Mouse (Mus musculus) kidney, postnatal 0 days (tissue): ENCODE measurements around the gene Odf3b. TPM values are rescaled to one million over a fixed set of nuclear protein-coding genes. Genes with fewer than 3 reads are reported as not detected.

Source experiments
- ATAC-seq: fragments of 200-750 bp; cut with Nextera tagmentation; replicated peaks from 2 replicates; pipeline ENCODE4 v1.8.0; 2017; ENCODE audit warnings: low read depth, moderate number of reproducible peaks, moderate TSS enrichment, moderate library complexity; ENCODE audit not compliant: low FRiP score
- DNase-seq: peaks from one replicate; pipeline ENCODE4 v3.0.0-alpha.2; 2016; ENCODE audit warnings: low spot score
- H3K27ac ChIP-seq: fragments of 300-500 bp; sonication (generic); 2 replicates; pipeline ENCODE4 v1.5.1; 2014; ENCODE audit warnings: mild to moderate bottlenecking
- H3K27me3 ChIP-seq: fragments of 300-500 bp; sonication (generic); 2 replicates; pipeline ENCODE4 v1.6.1; 2014; ENCODE audit warnings: low read length, mixed read lengths; ENCODE audit not compliant: insufficient read depth
- H3K36me3 ChIP-seq: fragments of 300-500 bp; sonication (generic); 2 replicates; pipeline ENCODE4 v1.6.1; 2014; ENCODE audit warnings: low read length, mixed read lengths; ENCODE audit not compliant: insufficient read depth
- H3K4me1 ChIP-seq: fragments of 300-500 bp; sonication (generic); replicated peaks from 2 replicates; pipeline ENCODE4 v1.6.1; 2014; ENCODE audit warnings: antibody characterized with exemption, low read length, mixed read lengths; ENCODE audit not compliant: insufficient read depth
- H3K4me2 ChIP-seq: fragments of 300-500 bp; sonication (generic); 2 replicates; pipeline ENCODE4 v1.6.1; 2014; ENCODE audit warnings: mild to moderate bottlenecking, low read length, moderate library complexity, mixed read lengths
- H3K4me3 ChIP-seq: fragments of 300-500 bp; sonication (generic); replicated peaks from 2 replicates; pipeline ENCODE4 v1.5.1; 2014; ENCODE audit warnings: low read depth, low read length
- H3K9ac ChIP-seq: fragments of 300-500 bp; sonication (generic); 2 replicates; pipeline ENCODE4 v1.6.1; 2014; ENCODE audit warnings: low read depth, low read length
- H3K9me3 ChIP-seq: fragments of 300-500 bp; sonication (generic); replicated peaks from 2 replicates; pipeline ENCODE4 v1.6.1; 2016; ENCODE audit warnings: low read length, inconsistent platforms, mixed read lengths
- CTCF ChIP-seq: IDR thresholded peaks from 2 replicates; pipeline ENCODE4 v1.5.1; 2016; ENCODE audit warnings: antibody characterized with exemption, low read depth, mild to moderate bottlenecking, moderate library complexity
- WGBS: fragments of 180-500 bp; shearing (Covaris S2); extraction: QIAGEN DNeasy Blood & Tissue Kit; methylation state at CpG from one replicate; pipeline ENCODE4 v1.1.7; 2014; 5-methylcytosine and 5-hydroxymethylcytosine counted together
- polyA plus RNA-seq: library from polyadenylated mRNA; unstranded; fragments of >200 nt; fragmentation: Nextera tagmentation; extraction: Ambion mirVana; gene quantifications from 2 replicates; pipeline ENCODE4 v1.2.1, GENCODE M21; 2015

Odf3b gene
- polyA plus RNA-seq, 1 experiment from 2014 or later: 0.68 TPM

DNA sequence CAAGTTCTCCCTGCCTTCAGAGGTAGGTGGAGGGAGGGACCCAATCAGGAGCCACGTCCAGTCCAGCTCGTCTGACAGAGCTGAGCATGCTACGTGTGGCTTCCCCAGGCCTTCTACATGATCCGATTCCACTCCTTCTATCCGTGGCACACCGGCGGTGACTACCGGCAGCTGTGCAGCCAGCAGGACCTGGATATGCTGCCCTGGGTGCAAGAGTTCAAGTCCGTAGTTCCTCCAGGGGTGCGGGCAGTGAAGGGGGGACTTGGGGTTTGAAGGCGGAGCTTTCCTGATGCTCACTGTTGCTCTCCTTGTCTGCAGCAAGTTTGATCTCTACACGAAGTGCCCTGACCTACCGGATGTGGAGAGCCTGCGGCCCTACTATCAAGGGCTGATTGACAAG, 42.7 kb downstream of the Odf3b start:
- TF ChIP-seq CTCF: no peak

DNA sequence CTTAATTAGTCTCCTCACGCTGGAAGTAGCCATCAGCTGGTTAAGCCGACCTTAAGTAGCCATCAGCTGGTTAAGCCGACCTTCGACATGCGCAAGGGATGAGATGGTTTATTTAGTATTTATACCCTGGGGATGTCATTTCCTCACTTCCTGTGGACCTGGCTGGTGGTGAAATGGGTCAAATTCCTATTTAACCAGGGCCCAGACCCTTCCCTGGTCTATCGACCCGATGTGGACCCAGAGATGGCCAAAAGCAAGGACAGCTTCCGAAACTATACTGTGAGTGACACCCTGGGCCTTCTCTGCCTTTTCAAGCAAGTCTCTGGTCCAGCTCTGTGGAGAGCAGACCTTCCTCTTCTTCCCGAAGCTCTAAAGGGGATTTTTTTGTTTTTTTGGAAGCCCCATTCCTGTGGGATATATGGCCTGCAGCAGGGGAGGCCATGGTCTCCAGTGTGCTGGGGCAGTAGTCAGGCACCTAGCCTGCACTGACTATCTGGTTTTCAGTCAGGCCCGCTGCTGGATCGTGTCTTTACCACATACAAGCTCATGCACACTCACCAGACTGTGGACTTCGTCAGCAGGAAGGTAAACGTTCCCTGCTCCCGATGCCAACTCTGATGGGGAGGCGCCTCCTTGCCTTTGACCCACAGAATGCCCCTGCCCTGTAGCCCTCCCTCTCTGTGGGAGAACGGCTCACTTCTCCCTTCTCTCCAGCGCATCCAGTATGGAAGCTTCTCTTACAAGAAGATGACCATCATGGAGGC, 44.1 kb downstream of the Odf3b start:
- no peaks in the 10 kb centered on the region for H3K4me1 ChIP-seq
- no peak overlapping the region for H3K4me3 ChIP-seq
- DNase-seq: no peak
- no peaks in the 10 kb centered on the region for H3K9me3 ChIP-seq
- no peak overlapping the region for H3K27ac ChIP-seq
- H3K9ac ChIP-seq: no peak overlapping the region
- 76% methylated on average over 17 of the region's 17 CpGs for WGBS
- no peak for ATAC-seq
- H3K27me3 ChIP-seq: no peaks in the 10 kb centered on the region
- H3K36me3 ChIP-seq: no peaks in the 10 kb centered on the region
- H3K4me2 ChIP-seq: no peak overlapping the region
- TF ChIP-seq CTCF: no peak

More for the DNA sequence above, 42.7 kb downstream of the Odf3b start:
- Histone ChIP-seq H3K27ac (no peak overlapping the region), H3K4me3 (no peak overlapping the region), H3K4me1 (no peaks in the 10 kb centered on the region), H3K36me3 (no peaks in the 10 kb centered on the region), H3K9me3 (no peaks in the 10 kb centered on the region), H3K27me3 (no peaks in the 10 kb centered on the region), H3K4me2 (no peak overlapping the region), H3K9ac (no peak overlapping the region)
- DNase-seq: no peak
- WGBS: 81% methylated on average over 14 of the region's 14 CpGs
- no peak for ATAC-seq

DNA sequence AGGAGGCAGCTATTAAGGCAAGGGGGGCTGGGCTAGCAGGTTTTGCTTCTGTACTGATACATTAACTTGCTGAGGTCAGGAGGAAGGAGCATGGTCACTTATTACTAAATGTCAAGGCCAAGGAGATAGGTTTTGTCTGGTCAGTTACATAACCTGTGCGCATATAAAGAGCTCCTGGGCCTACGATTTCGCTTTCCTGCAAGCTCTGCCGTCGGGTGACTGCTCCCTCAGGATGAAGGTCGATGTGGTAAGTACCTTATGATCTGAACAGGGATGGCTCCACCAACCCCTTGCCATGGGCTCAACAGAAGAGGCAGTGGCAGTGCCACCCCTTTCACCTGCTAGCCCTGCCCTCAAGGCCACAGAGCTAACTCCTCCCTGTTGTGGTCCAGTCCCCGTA, 44.8 kb downstream of the Odf3b start, which contains the start of gene Miox:
Gene Miox, plus strand, starts transcription at position 128 of the 400 bp plus-strand sequence.
- no peaks in the 10 kb centered on the region for H3K4me1 ChIP-seq
- ATAC-seq: 0 out of 2 replicates have a peak, but pooled peaks have one; percentile 46
- no peaks in the 10 kb centered on the region for H3K36me3 ChIP-seq
- H3K4me3 ChIP-seq: no peak within 1 kb of the TSS
- TF ChIP-seq CTCF: no peak
- no peak for DNase-seq
- no peaks in the 10 kb centered on the region for H3K27me3 ChIP-seq
- H3K4me2 ChIP-seq: no peak within 1 kb of the TSS
- H3K9ac ChIP-seq: no peak within 1 kb of the TSS
- H3K27ac ChIP-seq: no peak within 1 kb of the TSS
- H3K9me3 ChIP-seq: no peaks in the 10 kb centered on the region
- 77% methylated on average over 7 of the region's 7 CpGs for WGBS

Other genes with a start within 250 kb of the Odf3b start
- gene Mapk12, start 238.6 kb downstream of the Odf3b start, polyA plus RNA-seq: 12.3 and 13.5 TPM in 2 replicates
- 7.5 and 9.3 TPM in 2 replicates for gene Mapk11, start 229.7 kb downstream of the Odf3b start, polyA plus RNA-seq
- 126 and 130 TPM in 2 replicates for gene Plxnb2, start 198.5 kb downstream of the Odf3b start, polyA plus RNA-seq
- gene Dennd6b, start 182.8 kb downstream of the Odf3b start, polyA plus RNA-seq: 10.4 and 11.7 TPM in 2 replicates
- 25.9 and 26.8 TPM in 2 replicates for gene Ppp6r2, start 167.7 kb downstream of the Odf3b start, polyA plus RNA-seq
- 30.0 and 37.2 TPM in 2 replicates for gene Sbf1, start 64.0 kb downstream of the Odf3b start, polyA plus RNA-seq
- gene Adm2, start 56.6 kb downstream of the Odf3b start, polyA plus RNA-seq: 1.5 and 2.0 TPM in 2 replicates
- 119 and 185 TPM in 2 replicates for gene Miox, start 44.9 kb downstream of the Odf3b start, polyA plus RNA-seq
- 46.1 and 48.1 TPM in 2 replicates for gene Lmf2, start 23.6 kb downstream of the Odf3b start, polyA plus RNA-seq
- gene Ncaph2, start 23.6 kb downstream of the Odf3b start, polyA plus RNA-seq: 100 and 108 TPM in 2 replicates
- gene Sco2, start 5.4 kb downstream of the Odf3b start, polyA plus RNA-seq: 11.7 and 12.6 TPM in 2 replicates
- gene Tymp, start 2.2 kb downstream of the Odf3b start, polyA plus RNA-seq: 1.7 and 2.1 TPM in 2 replicates
- not detected in 2 replicates for gene Klhdc7b, start 5.6 kb upstream of the Odf3b start, polyA plus RNA-seq
- gene Syce3, start 31.2 kb upstream of the Odf3b start, polyA plus RNA-seq: not detected in 2 replicates
- 23.7 and 26.2 TPM in 2 replicates for gene Cpt1b, start 46.6 kb upstream of the Odf3b start, polyA plus RNA-seq
- gene C730034F03Rik, start 50.3 kb upstream of the Odf3b start, polyA plus RNA-seq: 1.5 and 1.7 TPM in 2 replicates
- gene Gm44502, start 50.4 kb upstream of the Odf3b start, polyA plus RNA-seq: not detected in 2 replicates
- 64.5 and 65.1 TPM in 2 replicates for gene Chkb, start 50.6 kb upstream of the Odf3b start, polyA plus RNA-seq
- 0.34 and 0.55 TPM in 2 replicates for gene Mapk8ip2, start 74.6 kb upstream of the Odf3b start, polyA plus RNA-seq
- 13.0 and 13.9 TPM in 2 replicates for gene Arsa, start 98.1 kb upstream of the Odf3b start, polyA plus RNA-seq
- gene Shank3, start 120.3 kb upstream of the Odf3b start, polyA plus RNA-seq: 1.0 and 1.2 TPM in 2 replicates
- gene Acr, start 189.0 kb upstream of the Odf3b start, polyA plus RNA-seq: not detected in 2 replicates
- 38.0 and 39.8 TPM in 2 replicates for gene Rabl2, start 212.6 kb upstream of the Odf3b start, polyA plus RNA-seq